Mouse (Mus musculus): ENCODE measurements around the gene Sptan1. TPM values are rescaled to one million over a fixed set of nuclear protein-coding genes. Genes with fewer than 3 reads are reported as not detected.

Gene Sptan1
- polyA plus RNA-seq, 1 experiment from 2014 or later = 90.3 TPM

DNA sequence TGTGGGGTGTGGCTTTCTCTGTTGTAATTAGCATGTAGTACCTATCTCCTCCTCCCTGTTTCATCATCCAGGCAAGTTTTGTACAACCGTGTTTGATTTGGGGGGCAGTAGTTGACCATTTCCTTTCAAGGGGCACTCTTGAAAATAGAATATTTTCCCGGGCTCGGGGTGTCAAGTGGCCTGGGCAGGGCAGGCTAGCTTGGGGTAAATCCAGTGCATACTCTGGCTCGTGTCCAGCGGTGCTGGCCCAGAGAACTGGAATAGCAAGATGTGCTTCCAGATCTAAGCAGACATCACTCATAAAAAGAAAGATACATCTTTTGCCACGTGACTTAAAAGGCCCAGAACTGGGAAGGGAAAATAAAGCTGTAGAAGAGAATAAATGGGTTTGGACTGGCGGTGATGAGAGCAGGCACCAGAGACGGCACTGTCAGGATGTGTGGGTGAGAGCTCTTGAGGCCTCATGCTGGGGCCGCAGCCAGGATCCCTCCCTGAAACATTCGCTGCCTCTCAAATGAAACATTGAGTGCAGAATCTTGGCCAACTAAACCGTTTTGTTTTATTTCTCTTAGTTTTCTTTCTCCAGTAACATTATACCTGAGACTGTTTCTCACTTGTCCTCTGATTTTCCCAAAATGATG lies 49.1 kb downstream of the Sptan1 start:
- H3K4me3 ChIP-seq = no peak overlapping the region
- H3K27me3 ChIP-seq (ENCODE audit: poor library complexity, severe bottlenecking) = no peaks in the 10 kb centered on the region
- no peak overlapping the region for H3K27ac ChIP-seq
- WGBS = 93% methylated on average over 11 of the region's 11 CpGs
- no peak for DNase-seq (ENCODE audit: extremely low spot score, low spot score)
- H3K36me3 ChIP-seq (replicated peaks) = peaks cover 100% of the 10 kb centered on the region
- H3K9me3 ChIP-seq = no peaks in the 10 kb centered on the region
- no peaks in the 10 kb centered on the region for H3K4me1 ChIP-seq

DNA sequence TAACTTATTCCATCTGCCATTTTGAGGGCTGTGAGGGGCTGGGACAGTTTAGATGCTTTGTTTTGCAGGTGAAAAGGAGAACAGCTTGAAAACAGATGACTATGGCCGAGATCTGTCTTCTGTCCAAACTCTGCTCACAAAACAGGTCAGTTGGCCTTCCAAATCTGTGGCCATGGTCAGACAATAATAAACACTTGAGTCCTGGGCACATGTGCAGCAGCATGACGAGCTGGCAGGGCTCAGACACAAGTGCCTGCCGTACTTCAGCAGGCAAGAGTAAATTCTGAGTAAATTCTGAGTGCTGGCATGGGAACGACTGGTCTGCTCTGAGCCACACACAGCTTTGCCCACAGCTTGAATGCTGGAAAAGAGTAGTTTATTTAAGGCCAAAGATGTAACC lies 60.1 kb downstream of the Sptan1 start:
- H3K4me3 ChIP-seq = no peak overlapping the region
- no peaks in the 10 kb centered on the region for H3K27me3 ChIP-seq (ENCODE audit: poor library complexity, severe bottlenecking)
- no peak for DNase-seq (ENCODE audit: extremely low spot score, low spot score)
- no peak overlapping the region for H3K27ac ChIP-seq
- H3K36me3 ChIP-seq (replicated peaks) = peaks cover 100% of the 10 kb centered on the region
- WGBS = 90% methylated on average over 4 of the region's 4 CpGs
- no peaks in the 10 kb centered on the region for H3K4me1 ChIP-seq
- no peaks in the 10 kb centered on the region for H3K9me3 ChIP-seq

DNA sequence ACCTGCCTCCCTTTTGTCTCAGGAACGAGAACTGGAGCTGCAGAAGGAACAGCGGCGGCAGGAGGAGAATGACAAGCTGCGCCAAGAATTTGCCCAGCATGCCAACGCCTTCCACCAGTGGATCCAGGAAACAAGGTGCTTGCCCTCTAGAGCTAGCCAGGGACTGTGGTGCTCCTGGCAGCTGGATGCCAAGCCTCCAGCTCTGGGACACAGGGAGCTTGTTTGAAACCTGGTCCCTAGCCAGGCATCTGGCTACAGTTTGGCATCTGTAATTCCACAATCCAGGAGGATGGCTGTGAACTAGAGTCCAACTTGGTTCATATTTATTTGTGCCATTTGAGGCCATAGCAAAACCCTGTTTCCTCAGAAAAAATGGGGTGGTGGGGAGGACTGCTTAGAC lies 61.6 kb downstream of the Sptan1 start:
- Histone ChIP-seq H3K36me3 (replicated peaks) (peaks cover 100% of the 10 kb centered on the region), H3K4me1 (no peaks in the 10 kb centered on the region), H3K27ac (no peak overlapping the region), H3K4me3 (no peak overlapping the region), H3K27me3 (ENCODE audit: poor library complexity, severe bottlenecking) (no peaks in the 10 kb centered on the region), H3K9me3 (no peaks in the 10 kb centered on the region)
- WGBS = 97% methylated on average over 5 of the region's 5 CpGs
- DNase-seq (ENCODE audit: extremely low spot score, low spot score) = no peak

- H3K9me3 ChIP-seq = no peaks in the 10 kb centered on the region
- 65% methylated on average over 11 of the region's 11 CpGs for WGBS
- no peak overlapping the region for H3K4me3 ChIP-seq
- no peak overlapping the region for H3K27ac ChIP-seq
- peaks cover 80% of the 10 kb centered on the region for H3K36me3 ChIP-seq (replicated peaks)
- H3K27me3 ChIP-seq (ENCODE audit: poor library complexity, severe bottlenecking) = no peaks in the 10 kb centered on the region
- DNase-seq (ENCODE audit: extremely low spot score, low spot score) = no peak
- H3K4me1 ChIP-seq = peaks cover 5% of the 10 kb centered on the region; the same call in 1 of the 2 replicates
Observed at GRCm38 (mm10) chr2:30032244-30032846, 67.0 kb downstream of the Sptan1 start.

DNA sequence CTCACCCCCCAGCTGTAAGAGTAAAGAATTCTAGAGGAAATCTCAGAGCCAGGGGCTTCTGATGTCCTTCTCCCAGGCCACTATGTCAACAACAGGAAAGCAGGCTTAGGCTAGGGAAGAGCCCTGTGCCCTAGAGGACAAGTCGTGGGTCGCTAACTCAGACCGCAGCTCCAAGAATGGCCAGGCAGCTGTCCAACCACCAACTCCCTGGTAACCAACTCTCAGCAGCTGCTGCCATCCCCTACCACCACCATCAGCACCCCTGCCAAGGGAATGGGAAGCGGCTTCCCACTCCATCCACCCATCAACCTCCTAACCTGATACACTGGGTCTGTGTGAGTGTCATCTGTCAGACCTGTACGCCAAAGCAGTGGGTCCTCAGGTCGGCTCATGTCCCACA lies 67.6 kb downstream of the Sptan1 start:
- H3K27me3 ChIP-seq (ENCODE audit: poor library complexity, severe bottlenecking) = no peaks in the 10 kb centered on the region
- peaks cover 80% of the 10 kb centered on the region for H3K36me3 ChIP-seq (replicated peaks)
- H3K27ac ChIP-seq = no peak overlapping the region
- peaks cover 5% of the 10 kb centered on the region; the same call in 1 of the 2 replicates for H3K4me1 ChIP-seq
- 82% methylated on average over 6 of the region's 6 CpGs for WGBS
- no peak overlapping the region for H3K4me3 ChIP-seq
- no peaks in the 10 kb centered on the region for H3K9me3 ChIP-seq
- no peak for DNase-seq (ENCODE audit: extremely low spot score, low spot score)

GRCm38 (mm10) chr2:30037762-30038161 lies 72.4 kb downstream of the Sptan1 start:
- Histone ChIP-seq H3K4me1 (peaks cover 11% of the 10 kb centered on the region), H3K27me3 (ENCODE audit: poor library complexity, severe bottlenecking) (no peaks in the 10 kb centered on the region), H3K27ac (no peak overlapping the region), H3K36me3 (replicated peaks) (peaks cover 34% of the 10 kb centered on the region), H3K4me3 (no peak overlapping the region), H3K9me3 (no peaks in the 10 kb centered on the region)
- no peak for DNase-seq (ENCODE audit: extremely low spot score, low spot score)
- WGBS = 88% methylated on average over 2 of the region's 2 CpGs

DNA sequence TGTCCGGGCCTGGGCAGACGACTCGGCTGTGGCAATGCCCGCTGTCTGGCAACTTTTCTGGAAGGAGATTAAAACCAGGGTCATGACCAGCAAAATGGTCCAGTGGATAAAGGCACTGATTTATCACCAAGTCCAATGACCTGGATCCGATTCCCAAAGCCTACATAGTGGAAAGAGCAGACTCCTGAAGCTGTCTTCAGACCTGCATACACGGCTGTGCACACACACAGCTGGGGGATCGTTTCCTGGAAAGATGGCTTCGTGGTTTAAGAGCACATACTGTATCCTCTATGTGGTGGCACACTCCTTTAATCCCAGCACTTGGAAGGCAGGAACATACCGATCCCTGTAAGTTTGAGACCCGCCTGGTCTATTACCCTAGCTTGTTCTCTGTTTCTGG lies 73.0 kb downstream of the Sptan1 start:
- DNase-seq (ENCODE audit: extremely low spot score, low spot score) = no peak
- Histone ChIP-seq H3K36me3 (replicated peaks) (peaks cover 28% of the 10 kb centered on the region), H3K27me3 (ENCODE audit: poor library complexity, severe bottlenecking) (no peaks in the 10 kb centered on the region), H3K27ac (no peak overlapping the region), H3K9me3 (no peaks in the 10 kb centered on the region), H3K4me1 (peaks cover 11% of the 10 kb centered on the region), H3K4me3 (no peak overlapping the region)
- WGBS = 93% methylated on average over 10 of the region's 10 CpGs

GRCm38 (mm10) chr2:30039687-30040086 lies 74.3 kb downstream of the Sptan1 start:
- H3K4me3 ChIP-seq = no peak overlapping the region
- peaks cover 8% of the 10 kb centered on the region for H3K4me1 ChIP-seq
- no peak overlapping the region for H3K27ac ChIP-seq
- no peaks in the 10 kb centered on the region for H3K27me3 ChIP-seq (ENCODE audit: poor library complexity, severe bottlenecking)
- peaks cover 23% of the 10 kb centered on the region for H3K36me3 ChIP-seq (replicated peaks)
- no peaks in the 10 kb centered on the region for H3K9me3 ChIP-seq
- no peak for DNase-seq (ENCODE audit: extremely low spot score, low spot score)

DNA sequence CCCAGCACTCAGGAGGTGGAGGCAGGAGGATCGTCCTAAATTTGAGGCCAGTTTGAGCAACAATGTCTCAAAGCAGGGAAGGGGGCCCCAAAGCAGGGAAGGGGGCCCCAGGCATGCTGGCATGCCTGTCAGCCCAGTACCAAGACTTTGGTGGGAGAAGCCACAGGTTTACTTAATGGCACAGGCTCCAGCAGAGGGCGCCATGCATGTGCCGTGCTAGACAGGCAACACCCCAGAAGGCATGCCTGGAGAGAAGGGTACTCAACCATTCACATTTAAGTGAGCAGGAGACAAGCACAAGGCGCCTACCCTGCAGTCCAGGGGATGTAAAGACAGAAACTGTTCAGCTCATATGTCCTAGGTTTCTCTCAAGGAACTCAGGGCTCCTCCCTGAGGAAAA lies 77.1 kb downstream of the Sptan1 start:
- Histone ChIP-seq H3K9me3 (no peaks in the 10 kb centered on the region), H3K36me3 (replicated peaks) (peaks cover 22% of the 10 kb centered on the region), H3K27ac (0 out of 2 replicates have a peak overlapping the region, but pooled peaks have one; percentile 13), H3K4me3 (no peak overlapping the region), H3K27me3 (ENCODE audit: poor library complexity, severe bottlenecking) (no peaks in the 10 kb centered on the region), H3K4me1 (peaks cover 8% of the 10 kb centered on the region)
- 12% methylated on average over 4 of the region's 4 CpGs for WGBS
- peak; percentile 70 for DNase-seq (ENCODE audit: extremely low spot score, low spot score)

DNA sequence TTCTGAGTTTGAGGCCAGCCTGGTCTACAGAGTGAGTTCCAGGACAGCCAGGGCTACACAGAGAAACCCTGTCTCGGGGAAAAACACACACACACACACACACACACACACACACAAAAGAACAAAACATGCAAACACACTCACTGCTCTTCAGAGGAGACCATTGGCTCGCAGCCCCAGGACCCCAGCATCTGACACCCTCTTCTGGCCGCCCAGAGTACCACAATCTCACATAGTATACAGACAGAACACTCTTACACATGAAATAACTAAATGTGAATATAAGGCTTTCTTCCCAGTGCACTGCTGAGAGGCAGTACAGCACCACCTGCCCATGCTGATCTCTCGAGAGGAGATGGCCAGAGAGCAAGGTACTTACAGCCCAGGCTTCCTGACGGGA lies 79.2 kb downstream of the Sptan1 start:
- H3K4me1 ChIP-seq = peaks cover 17% of the 10 kb centered on the region
- H3K27me3 ChIP-seq (ENCODE audit: poor library complexity, severe bottlenecking) = no peaks in the 10 kb centered on the region
- peaks cover 14% of the 10 kb centered on the region for H3K36me3 ChIP-seq (replicated peaks)
- 85% methylated on average over 5 of the region's 5 CpGs for WGBS
- DNase-seq (ENCODE audit: extremely low spot score, low spot score) = no peak
- no peaks in the 10 kb centered on the region for H3K9me3 ChIP-seq
- H3K4me3 ChIP-seq = no peak overlapping the region
- H3K27ac ChIP-seq = no peak overlapping the region

DNA sequence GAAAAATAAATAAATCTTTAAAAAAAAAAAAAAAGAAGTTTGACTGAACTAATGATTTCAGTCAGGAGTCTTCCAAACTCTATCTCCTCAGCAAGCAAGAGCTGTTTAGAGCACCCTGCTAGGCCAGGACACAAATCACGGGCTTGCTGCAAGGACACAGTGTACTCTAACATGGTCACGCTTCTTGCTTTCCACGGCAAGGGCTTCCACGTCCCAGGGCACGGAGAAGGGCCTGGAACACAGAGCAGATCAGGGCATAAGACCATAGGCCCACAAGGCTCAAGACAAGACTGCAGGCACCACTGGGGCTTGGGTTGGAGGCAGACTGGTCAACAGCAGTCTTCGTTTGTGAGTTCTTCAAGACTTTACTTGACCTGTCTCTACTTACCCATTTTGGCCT lies 81.8 kb downstream of the Sptan1 start:
- Histone ChIP-seq H3K27ac (no peak overlapping the region), H3K9me3 (no peaks in the 10 kb centered on the region), H3K27me3 (ENCODE audit: poor library complexity, severe bottlenecking) (no peaks in the 10 kb centered on the region), H3K36me3 (replicated peaks) (peaks cover 14% of the 10 kb centered on the region), H3K4me3 (no peak overlapping the region), H3K4me1 (peaks cover 17% of the 10 kb centered on the region)
- 91% methylated on average over 6 of the region's 6 CpGs for WGBS
- no peak for DNase-seq (ENCODE audit: extremely low spot score, low spot score)

- no peak for DNase-seq (ENCODE audit: extremely low spot score, low spot score)
- 65% methylated on average over 11 of the region's 11 CpGs for WGBS
- H3K27ac ChIP-seq = peak overlapping the region; percentile 98
- H3K27me3 ChIP-seq (ENCODE audit: poor library complexity, severe bottlenecking) = no peaks in the 10 kb centered on the region
- H3K4me3 ChIP-seq = peak overlapping the region; percentile 64
- peaks cover 14% of the 10 kb centered on the region for H3K36me3 ChIP-seq (replicated peaks)
- no peaks in the 10 kb centered on the region for H3K9me3 ChIP-seq
- H3K4me1 ChIP-seq = peaks cover 8% of the 10 kb centered on the region
Observed at GRCm38 (mm10) chr2:30048101-30048501, 82.7 kb downstream of the Sptan1 start.

GRCm38 (mm10) chr2:30048699-30049388 lies 83.5 kb downstream of the Sptan1 start, which contains the start of gene Wdr34:
Gene Wdr34, minus strand, starts transcription at chr2:30048881.
- under 1% methylated on average over 54 of the region's 54 CpGs for WGBS
- no peaks in the 10 kb centered on the region for H3K27me3 ChIP-seq (ENCODE audit: poor library complexity, severe bottlenecking)
- peak within 1 kb of the TSS; percentile 98 for H3K27ac ChIP-seq
- H3K4me1 ChIP-seq = peaks cover 8% of the 10 kb centered on the region
- H3K36me3 ChIP-seq (replicated peaks) = peaks cover 14% of the 10 kb centered on the region
- no peaks in the 10 kb centered on the region for H3K9me3 ChIP-seq
- H3K4me3 ChIP-seq = peak within 1 kb of the TSS; percentile 64
- peak; percentile 97 for DNase-seq (ENCODE audit: extremely low spot score, low spot score)

All from forebrain, embryonic 10.5 days (tissue).